Mouse (Mus musculus) frontal cortex, postnatal 10 days (tissue): ENCODE measurements around the gene Zfpl1.
"Not testable (repeated sequence)": the region's sequence is repeated elsewhere in the genome, so short reads cannot be mapped to it uniquely, and the experiment has no call there.

ENCODE experiments used
- DNase-seq, 2 experiments: peaks; one replicate each; pipeline ENCODE4 v3.0.0; 2022; ENCODE audit warnings: low spot score in 2 of 2, mixed read lengths in 1 of 2

Zfpl1 gene

DNA sequence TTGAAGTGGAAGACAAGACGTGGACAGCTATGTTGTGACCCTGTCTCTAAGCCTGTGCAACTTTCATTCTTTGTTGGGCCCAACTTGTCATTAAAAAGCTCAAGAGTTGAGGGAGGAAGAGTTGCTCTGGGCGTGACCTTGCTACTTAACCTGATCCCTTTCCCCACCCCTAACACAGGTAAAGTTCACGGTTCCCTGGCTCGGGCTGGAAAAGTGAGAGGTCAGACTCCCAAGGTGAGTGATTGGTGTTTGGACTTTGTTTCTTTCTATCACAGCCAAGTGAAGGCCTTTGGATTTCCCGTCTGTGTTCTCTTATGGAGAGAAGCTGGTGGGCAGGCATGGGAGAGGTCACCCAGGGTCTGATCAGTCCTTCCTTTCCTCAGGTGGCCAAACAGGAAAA lies 25.8 kb downstream of the Zfpl1 start:
- DNase-seq: no peak

DNA sequence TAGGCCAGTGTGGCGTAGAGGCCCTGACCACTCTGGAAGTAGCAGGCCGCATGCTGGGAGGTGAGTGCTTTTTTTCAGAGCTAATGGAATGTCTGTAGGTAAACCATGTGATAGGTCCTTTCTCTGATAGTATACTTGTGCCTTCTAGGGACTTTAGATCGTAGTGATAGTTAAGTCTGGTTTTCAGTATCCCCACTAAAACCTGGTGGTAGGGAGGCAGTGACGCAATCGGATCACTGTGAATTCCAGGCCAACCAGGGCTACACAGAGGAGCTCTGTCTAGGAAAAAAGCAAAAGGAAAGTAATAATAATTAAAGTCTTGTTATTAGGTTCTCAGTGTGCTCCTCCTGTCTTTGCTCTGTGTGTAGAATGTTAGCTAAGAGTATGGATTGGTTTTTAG lies 26.2 kb downstream of the Zfpl1 start:
- DNase-seq: no peak

DNA sequence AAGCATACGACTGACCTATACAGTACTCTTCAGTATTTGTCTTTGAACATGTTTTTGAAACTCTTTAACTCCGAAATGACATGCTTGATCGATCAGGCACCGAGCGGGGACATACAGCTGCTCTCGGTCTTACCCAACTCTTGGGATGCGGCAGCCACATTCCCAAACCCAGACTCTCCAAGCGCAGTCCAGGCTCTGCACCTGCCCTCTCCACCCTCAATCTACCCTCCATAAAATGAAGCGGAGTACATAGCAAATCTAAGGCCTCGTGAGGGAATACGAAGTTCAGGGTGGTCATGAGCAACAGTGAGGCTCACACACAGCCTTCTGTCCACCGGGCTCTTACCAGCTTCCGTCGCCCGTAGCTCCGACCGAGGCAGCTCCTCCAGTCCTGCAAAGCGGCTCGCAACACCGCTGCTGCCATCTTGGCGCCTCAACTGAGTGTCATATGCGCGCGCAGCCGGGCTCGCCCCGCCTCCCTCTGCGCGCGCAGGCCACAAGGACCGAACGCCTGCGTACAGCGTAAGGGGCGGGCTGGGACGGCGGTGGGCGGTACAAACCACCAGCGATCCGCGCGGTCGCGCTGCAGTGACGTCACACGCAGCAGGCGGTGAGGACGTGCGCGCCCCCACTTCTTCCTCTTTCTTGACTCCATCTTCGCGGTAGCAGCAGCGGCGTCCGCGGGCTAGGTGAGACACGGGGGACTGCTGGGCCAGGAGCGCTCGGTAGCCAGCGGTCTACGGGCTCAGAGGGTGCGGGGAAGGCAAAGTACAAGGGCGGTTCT lies 27.3 kb downstream of the Zfpl1 start, which contains the start of the genes Mrpl49 and Fau:
TSS of gene Mrpl49 (minus strand) at position 473 of the 784 bp plus-strand sequence.
TSS of gene Fau (plus strand) at position 532 of the 784 bp plus-strand sequence.
- DNase-seq: peak; percentile 98 to 99

GRCm38 (mm10) chr19:6056696-6057095 lies 28.1 kb downstream of the Zfpl1 start:
- DNase-seq: no peak

DNA sequence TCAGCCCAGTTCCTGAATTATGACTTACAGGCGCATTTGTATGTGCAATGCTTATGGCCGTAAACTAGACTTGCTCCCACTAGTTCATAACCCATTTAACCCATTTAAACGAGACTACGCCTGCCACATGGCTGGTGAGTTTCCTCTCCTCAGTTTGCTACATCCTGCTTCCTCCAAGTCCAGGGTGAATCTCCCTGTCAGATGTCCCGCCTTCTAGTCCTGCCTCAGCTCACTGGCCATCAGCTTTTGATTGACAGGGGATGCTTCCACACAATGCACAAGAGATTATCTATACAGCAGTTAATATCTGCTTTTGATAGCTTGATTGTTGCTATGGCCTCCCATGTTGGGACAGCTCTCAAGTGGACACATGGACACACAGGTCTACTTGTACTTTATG lies 30.5 kb downstream of the Zfpl1 start:
- no peak for DNase-seq

DNA sequence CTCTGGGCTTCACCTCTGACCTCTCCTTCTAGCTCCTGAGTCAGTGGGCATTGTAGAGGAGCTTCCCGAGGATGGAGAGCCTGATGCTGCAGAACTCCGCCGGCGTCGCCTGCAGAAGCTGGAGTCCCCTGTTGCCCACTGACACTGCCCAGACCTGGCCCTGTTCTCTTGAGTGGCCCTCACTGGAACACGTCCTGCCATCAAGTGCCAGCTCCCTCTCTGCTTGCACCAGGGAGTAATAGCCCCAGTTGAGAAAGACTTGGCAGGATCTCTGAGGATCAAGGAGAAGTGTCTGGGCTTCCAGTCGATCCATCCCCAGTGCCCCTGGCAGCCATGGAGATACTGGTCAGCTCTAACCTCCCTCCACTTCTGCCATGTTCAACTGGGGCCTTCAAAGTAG lies 32.2 kb downstream of the Zfpl1 start:
- no peak for DNase-seq

DNA sequence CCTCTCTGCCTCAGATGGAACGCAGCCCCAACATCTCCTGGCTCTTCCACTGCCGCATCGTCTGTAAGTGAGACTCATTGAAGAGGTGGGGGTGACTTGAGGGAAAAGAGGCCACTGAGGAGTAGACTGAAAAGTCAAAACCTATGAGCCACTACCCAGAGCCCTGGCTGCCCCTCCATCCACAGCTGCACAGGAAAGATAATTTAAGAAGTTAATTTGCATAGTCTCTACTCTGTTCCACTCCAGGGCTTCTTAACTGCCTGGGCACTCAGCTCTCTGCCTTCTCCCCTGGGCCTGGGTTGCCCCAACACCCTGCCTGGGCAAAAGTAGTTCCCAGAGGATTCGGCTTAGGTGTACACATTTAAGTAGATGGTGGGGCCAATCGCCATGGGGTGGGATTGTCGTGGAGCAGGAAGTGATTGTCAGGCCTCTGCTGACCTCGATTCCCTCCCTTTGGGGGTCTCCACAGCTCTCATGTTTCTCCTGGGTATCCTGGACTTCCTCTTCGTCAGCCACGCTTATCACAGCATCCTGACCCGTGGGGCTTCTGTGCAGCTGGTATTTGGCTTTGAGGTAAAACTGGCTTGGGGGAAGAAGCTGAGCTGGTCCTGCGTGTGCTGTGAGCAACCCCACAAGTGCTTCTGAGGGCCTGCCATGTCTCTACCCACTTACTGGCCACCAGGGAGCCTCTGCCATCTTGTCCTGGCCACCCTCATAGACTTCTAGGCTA lies 35.9 kb downstream of the Zfpl1 start:
- DNase-seq: no peak

DNA sequence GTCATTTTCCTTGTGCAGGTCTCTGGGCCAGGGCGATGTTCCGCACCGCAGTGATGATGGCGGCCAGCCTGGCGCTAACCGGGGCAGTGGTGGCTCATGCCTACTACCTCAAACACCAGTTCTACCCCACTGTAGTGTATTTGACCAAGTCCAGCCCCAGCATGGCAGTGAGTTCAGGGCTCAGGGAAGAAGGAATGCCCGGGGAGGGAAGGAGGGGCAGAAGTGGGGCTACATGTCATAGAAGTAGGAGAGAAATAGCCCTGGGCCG lies 36.9 kb downstream of the Zfpl1 start:
- peak in 1 of 2 experiments; percentile 20 for DNase-seq

DNA sequence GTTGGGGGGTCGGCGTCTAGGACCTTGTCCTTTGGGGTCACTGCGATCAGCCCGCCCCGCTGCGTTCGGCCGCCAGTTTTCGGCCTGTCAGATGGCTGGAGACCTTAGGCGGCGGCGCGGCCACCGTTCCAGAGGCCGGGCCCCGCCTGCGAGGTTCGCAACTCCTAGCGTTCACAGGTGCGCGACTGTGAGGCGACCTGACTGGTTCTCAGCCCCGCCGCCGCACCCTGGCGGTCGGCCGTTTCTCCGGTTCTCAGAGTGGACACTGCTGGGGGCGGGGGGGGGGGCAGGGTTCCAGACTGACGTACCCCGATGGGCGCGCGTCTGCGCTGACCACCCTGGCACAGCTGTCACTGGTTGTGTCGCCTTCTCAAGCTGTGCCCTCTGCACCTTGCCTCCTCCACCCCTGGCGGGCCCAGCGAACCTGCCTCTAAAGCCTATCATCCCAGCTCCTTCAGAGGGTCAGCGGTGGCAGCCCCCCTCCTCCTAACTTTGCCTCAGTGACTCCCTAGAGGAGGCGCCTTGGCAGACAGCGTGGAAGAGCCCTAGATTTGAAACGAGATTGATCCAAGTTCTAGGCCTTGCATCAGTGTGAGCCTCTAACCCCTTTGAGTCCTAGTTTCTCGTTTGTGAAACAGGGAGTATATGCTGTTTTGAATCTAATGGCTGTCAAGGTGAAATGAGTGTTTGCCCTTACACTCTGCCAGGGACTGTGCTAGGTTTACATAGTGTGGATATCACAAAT lies 37.4 kb downstream of the Zfpl1 start:
- peak; percentile 36 for DNase-seq

DNA sequence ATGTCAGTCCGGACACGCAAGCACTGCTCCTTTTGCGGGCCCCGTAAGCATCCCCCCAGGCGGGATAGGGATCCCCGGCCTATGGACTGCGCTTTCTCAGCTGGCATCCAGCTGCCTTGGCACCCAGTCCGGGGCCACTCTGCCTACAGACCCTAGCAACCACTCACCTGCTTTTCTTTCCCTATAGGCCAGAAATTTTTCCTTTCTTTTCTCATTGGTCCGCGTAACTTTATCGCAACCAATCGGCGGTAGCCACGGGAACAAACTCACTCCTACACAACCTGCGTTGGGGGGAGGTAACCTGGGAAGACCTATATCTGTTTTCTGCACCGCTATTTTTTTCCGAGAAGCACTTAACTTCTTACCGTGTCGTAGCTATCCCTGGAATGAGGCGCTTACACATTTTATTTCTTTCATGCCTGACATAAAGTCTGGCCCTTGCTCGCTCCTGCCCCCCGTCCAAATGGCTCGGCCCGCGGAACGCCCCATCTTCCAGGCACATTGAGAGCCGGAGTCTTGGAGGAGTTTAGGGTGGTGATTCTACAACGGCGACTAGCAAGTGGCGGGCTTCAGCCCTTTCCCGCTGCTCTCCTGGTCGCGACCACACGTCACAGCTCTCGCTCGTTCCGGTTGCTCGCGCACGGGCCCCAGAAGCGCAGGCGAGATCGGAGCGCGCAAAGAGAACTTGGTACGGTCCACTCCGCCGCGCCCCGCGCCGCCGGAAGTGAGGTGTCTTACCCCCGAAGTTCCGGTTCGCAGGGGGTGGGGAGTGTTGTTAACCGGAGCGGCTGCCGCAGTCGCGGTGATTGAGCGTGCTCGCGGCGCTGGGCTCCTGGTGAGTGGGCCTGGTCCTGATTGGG lies 38.2 kb downstream of the Zfpl1 start, which contains the start of gene Syvn1:
TSS of gene Syvn1 (plus strand) at position 283 of the 860 bp plus-strand sequence.
- DNase-seq: peak; percentile 89

DNA sequence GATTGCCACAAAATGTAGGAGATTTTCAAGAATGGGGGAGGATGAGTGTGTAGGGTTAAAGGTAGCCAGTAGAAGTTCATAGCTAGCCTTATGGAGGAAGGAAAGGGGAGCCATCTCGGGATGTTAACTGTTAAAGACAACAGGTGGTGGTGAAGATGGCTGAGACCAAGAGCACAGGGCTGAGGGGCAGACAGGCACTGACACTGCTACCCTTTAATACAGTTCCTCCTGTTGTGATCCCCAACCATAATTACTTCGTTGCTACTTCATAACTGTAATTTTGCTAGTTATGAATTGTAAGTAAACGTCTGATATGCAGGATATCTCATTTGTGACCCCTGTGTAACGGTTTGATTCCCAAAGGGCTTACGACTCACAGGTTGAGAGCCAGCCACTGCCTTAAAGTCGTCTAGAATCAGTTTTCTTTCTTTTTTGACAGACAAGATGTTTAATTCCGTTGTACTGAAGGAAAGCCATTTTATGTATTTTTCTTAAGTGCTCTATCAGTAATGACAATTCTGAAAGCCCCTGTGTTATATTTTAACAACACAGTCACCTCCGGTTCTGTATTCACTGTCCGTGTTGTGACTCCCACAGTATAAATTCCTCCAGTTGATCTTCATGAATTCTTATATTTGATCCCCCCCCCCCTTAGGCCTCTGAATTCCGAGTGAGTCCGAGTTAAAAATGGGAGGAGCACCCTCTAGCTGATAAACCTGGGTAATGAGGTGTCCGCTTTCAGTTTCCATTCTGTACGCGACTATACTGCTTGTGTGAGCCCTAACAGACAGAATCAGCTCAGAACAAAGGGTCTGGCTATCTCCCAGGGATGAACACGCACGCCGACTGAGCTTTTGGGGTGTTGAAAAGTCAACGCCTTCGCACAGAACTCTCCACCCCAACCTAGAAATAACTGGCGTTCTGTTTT lies 39.1 kb downstream of the Zfpl1 start:
- no peak for DNase-seq

- not testable (repeated sequence) for DNase-seq
Observed at GRCm38 (mm10) chr19:6044102-6044501, 40.7 kb downstream of the Zfpl1 start.

DNA sequence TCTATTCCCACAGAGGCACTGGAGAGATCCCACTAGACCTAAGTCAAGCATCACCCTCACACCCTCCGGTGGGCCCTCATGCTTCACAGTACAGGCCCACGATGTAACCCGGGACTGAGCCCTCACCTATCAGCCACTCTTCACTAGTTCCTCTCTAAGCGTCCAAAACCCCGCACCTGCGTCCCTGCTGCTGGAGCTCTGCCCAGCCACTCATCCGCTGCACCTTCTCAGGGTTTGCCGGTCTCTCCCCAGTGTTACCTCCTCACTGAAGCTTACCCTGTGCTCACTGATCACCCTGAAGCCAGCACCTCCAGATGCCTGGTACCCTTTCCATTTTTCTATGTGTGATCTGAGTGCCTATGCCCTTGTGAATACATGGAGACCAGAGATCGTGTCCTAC lies 42.5 kb downstream of the Zfpl1 start:
- no peak for DNase-seq

DNA sequence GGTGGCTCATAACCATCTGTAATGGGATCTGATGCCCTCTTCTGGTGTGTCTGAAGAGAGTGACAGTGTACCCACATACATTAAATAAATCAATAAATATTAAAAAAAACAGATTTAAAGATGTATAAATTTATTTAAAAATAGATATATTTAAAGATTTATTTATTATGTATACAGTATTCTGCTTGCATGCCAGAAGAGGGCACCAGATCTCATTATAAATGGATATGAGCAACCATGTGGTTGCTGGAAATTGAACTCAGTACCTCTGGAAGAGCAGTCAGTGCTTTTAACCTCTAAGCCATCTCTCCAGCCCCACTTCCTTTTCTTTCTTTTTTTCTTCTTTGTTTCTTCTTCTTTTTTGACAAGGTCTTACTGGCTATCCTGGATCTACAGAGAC lies 44.8 kb downstream of the Zfpl1 start:
- no peak for DNase-seq

DNA sequence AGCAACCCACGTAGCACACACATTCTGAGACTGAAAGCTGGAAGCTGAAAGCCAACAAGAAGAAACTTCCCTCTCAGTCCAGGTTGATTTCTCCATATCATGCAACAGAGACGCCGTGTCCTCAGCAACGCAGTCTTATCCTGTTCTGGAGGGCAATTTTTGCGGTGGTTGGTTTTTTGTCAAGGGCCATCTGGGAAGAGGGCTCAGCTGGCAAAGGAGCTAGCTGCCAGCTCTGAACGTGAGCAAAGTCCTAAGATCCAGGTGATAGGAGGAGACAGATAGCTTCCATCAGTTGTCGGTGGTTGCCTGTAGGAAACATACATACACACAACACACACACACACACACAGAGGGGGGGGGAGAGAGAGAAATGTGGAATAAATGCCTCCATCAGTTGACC lies 46.4 kb downstream of the Zfpl1 start:
- no peak for DNase-seq

DNA sequence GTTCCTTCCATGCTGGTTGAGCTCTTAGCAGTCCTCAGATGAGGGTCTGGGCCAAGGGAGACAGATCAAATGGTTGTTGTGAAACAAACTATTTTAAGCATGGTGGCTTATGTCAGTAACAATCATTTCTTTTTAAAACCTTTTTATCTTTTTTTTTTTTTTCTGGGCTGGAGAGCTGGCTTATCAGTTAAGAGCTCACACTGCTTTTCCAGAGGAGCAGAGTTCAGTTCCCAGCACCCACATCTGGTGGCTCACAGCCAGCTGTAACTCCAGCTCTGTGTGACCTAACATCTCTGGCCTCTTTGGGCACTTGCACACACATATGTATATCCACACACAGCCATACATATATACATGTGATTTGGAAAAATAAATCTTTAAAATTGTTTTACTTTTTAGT lies 47.1 kb downstream of the Zfpl1 start:
- DNase-seq: no peak

DNA sequence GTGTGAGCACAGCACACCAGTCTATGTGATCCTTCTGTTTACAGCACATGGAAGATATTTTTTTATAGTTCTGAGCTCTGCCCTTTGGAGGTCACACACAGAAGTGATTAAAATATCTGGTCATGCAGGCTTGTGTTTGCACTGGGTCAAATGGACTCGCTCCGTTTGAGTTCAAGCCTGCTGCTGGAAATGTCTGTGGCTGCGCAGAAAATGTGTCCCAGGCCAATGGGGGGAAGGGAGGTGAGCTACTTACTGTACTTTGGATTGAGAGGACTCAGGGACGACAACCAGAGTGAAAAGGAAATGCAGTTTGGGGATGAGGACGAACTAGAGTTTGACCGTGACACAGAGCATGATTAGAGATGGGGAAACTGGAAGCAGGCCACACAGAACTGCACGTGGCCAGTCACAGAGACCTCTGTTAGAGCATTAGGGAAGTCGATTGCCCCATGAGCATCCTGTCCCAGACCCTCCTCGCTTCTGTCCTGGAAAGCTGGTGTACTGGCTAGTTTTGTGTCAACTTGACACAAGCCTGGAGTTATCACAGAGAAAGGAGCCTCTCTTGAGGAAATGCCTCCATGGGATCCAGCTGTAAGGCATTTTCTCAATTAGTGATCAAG lies 48.7 kb downstream of the Zfpl1 start:
- no peak for DNase-seq
